Mouse (Mus musculus) splenic B cell, adult 2 months (primary cell): ENCODE measurements around the gene Capzb.
A peak's percentile ranks its signal among the peaks of the same experiment; 100 is the strongest.

ENCODE experiments used
- DNase-seq: peaks from one replicate; pipeline ENCODE4 v3.0.0-alpha.2; 2011; ENCODE audit warnings: low read depth, low spot score
- H3K27me3 ChIP-seq: 2 replicates; pipeline ENCODE4 v1.6.1; 2012; ENCODE audit warnings: mild to moderate bottlenecking, low read length, moderate library complexity, mixed read lengths; ENCODE audit not compliant: control insufficient read depth, poor library complexity, insufficient read depth, severe bottlenecking
- H3K36me3 ChIP-seq: 2 replicates; pipeline ENCODE4 v1.6.1; 2012; ENCODE audit warnings: mild to moderate bottlenecking, low read length, moderate library complexity, mixed read lengths; ENCODE audit not compliant: control insufficient read depth, poor library complexity, insufficient read depth, severe bottlenecking

Gene Capzb

DNA sequence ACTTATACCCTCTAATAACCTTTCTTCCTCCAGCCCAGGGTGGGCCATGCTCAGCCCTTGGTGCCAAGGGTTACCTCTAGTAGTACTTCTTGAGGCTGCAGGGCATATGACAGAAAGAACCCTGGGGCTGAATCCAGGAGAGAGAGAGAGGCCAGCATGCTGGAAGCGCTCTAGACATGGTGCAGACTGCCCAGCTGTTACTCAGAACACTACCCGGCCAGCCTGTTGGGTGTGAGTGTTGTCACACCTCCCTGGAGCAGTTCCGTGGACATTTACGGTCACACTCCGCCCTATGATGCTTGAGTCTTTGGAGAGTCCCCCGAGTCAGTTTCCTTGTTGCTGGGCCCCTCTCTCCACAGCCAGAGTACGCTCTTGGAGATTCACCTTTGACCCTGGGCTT is 55.3 kb downstream of the Capzb start:
- no peak for DNase-seq
- Histone ChIP-seq H3K27me3 (no peaks in the 10 kb centered on the region), H3K36me3 (no peaks in the 10 kb centered on the region; the same call in 1 of the 2 replicates)

DNA sequence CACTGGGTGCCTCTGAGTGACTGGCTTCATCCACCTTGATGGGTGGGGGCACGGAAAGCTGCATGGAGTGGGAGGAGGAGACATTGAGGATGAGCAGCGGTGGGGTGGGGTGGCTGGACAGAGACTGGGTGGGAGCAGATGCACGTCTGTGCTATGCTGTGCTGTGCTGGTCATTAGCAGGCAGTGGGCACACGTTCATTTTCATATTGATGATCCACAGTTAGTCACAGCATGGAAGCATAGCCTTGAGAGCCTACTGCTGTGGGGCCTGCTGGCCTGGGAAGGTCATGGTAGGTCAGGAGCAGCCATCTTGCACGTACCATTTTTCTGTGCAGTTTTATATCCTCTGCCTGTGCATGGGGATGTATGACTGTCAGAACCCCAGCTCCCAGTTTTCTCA is 56.0 kb downstream of the Capzb start:
- no peak for DNase-seq
- no peaks in the 10 kb centered on the region; the same call in 1 of the 2 replicates for H3K36me3 ChIP-seq
- H3K27me3 ChIP-seq, result no peaks in the 10 kb centered on the region

DNA sequence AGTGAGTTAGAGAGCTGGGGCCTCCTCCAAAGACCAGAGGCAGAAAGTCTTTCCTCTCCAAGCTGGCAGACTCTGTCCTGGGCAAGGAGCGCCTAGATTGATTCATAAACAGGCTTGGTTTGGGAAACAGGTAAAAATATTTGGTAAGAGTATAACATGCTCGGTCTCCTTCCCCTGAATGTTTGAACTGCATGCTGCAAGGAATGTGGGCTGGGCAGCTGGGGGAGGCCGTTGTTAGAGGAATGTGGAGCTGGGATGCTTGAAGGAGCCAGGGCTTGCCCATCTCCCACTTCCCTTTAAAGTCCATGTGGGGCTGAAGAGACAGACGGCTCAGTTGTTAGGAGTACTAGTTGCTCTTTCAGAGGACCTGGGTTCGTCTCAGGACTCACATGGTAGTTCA is 57.3 kb downstream of the Capzb start:
- no peaks in the 10 kb centered on the region; the same call in 1 of the 2 replicates for H3K36me3 ChIP-seq
- no peaks in the 10 kb centered on the region for H3K27me3 ChIP-seq
- DNase-seq, result no peak

DNA sequence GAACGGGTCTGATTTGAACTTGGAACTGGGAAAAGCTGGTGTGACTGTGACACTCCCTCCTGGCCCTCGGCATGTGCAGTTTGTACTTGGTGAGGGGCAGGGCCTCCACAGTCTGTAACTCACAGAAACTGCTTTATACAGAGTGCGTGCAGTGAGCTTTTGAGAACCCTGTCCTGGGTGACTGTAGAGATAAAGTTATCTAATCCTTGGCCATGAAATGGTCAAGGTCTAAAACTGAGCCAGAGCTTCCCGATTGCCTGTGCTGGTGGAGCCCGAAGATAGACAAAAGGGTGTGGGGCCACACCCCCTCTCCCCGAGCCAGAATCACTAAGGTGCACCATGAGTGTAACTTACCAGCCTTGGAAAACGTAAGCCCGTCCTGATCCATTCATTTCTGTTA is 58.2 kb downstream of the Capzb start:
- no peaks in the 10 kb centered on the region; the same call in 1 of the 2 replicates for H3K36me3 ChIP-seq
- no peak for DNase-seq
- H3K27me3 ChIP-seq, result no peaks in the 10 kb centered on the region

DNA sequence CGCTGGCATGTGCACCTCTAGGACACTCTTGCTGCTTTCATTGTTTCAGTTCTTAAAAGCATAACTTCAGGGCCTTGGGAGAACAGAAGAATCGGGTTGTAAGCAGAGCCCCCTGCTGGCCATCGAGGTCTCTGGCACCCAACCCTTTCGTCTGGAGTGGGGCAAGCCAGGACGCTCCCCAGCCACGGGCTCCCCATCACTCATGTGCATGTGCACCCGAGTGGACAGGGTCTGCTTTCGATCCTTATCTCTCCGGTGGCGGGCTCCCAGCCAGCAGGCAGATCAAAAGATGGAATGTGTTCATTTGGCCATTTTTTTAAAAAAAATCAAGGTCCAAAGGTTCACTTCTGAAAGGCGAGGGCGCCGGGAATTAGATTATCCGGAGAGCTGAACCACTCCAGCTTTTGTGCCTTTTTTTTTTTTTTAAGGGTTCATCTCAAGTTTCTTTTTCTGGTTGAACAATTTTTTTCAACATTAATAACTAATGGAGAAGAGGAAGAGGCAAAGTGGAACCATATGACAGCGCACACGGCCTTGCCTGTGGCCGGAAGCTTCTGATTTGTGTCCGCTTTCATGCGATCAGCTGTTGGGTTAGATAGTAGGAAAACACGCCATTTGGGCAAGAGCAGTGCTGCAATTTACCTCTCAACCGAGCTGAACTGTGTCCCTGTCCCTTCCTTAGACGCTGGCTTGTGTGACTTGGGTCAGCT is 59.5 kb downstream of the Capzb start:
- DNase-seq, result peak; percentile 84
- H3K27me3 ChIP-seq, result no peaks in the 10 kb centered on the region
- H3K36me3 ChIP-seq, result no peaks in the 10 kb centered on the region; the same call in 1 of the 2 replicates

DNA sequence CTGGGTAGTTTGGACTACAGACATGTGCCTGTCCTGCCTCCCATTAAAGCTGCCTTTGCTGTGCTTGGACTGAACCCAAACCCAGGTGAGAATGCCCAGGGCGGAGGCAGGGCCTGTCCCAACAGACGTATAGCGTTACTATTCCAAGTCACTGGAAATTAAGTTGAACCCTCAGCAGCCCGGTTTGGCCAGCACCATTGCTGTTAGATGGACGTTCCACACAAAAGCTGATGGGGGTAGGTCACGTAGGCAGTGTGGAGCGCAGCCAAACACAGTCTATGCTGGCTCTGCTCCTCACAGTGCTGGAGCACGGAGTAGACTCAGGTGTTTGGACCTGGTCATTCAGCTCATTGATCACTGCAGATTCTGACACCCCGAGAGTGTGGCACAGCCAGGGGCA is 60.5 kb downstream of the Capzb start:
- Histone ChIP-seq H3K27me3 (no peaks in the 10 kb centered on the region), H3K36me3 (peaks cover 2% of the 10 kb centered on the region)
- no peak for DNase-seq

DNA sequence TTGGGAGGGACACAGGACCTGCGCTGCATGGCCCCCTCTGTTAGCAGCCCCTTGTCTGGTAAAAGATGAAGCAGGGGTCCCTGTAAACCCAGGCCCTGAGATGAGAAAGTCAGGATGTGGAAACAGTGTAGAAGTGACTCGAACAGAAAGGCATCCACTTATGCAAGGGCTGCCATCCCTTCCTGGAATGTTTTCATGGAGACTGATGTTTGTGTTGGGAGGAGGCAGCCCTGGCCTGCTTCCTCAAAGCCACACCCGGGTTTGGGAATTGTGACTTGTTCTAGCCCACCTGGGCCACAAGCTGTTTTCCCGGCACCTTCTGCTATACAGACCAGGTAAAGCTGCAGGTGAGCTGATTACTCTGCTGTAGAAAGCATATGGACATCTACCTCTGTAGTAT is 63.4 kb downstream of the Capzb start:
- DNase-seq, result no peak
- H3K36me3 ChIP-seq, result peaks cover 2% of the 10 kb centered on the region

DNA sequence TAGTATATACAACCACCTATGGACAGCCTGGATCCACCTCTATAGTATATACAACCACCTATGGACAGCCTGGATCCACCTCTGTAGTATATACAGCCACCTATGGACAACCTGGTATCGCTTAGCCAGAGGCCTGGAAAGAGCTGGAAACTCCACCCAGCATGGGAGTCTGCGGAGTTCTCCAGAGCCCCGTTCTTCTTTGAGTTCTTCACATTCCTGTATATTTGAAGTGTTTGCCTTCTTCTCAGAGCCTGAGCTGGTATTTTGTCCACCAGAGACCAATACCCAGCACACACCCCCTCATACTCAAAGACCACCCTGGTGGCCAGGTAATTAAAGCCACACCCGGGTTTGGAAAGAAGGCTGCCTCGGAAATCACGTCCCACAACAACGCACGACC is 64.0 kb downstream of the Capzb start:
- Histone ChIP-seq H3K27me3 (no peaks in the 10 kb centered on the region), H3K36me3 (peaks cover 2% of the 10 kb centered on the region)
- DNase-seq, result no peak

More for the DNA sequence above, 63.4 kb downstream of the Capzb start:
- no peaks in the 10 kb centered on the region for H3K27me3 ChIP-seq

DNA sequence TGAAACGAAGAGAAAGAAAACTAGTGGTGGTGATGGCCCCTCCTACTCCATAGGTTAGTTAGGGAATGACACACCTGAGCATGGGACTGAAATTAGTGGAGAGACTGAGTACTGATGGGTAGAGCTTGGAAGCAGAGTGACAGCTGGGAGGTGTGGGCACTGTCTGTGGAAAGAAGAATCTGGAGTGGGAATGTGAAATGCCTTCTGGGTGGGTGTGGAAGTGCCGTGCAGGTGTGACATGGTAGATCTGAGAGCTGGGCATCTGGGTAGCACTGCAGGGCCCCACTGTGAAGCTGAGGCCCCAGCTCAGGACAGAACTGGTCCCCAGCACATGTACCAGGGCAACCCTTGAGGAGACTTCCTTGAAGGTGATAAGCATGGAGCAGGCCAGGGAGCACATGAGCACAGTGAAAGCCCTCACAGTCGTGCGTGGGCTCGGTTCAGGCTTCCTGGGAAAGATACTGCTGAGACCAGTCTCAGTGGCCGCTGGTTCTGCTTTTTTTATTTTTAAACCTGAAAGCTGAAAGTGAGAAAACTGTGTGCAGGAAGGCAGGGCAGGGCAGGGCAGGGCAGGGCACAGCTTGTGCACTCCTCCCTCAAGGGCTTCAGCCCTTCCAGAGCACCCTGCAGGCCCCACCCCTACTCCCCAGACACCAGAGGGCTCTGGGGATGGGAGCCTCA is 66.1 kb downstream of the Capzb start:
- Histone ChIP-seq H3K36me3 (peaks cover 12% of the 10 kb centered on the region), H3K27me3 (no peaks in the 10 kb centered on the region)
- DNase-seq, result peak; percentile 62

DNA sequence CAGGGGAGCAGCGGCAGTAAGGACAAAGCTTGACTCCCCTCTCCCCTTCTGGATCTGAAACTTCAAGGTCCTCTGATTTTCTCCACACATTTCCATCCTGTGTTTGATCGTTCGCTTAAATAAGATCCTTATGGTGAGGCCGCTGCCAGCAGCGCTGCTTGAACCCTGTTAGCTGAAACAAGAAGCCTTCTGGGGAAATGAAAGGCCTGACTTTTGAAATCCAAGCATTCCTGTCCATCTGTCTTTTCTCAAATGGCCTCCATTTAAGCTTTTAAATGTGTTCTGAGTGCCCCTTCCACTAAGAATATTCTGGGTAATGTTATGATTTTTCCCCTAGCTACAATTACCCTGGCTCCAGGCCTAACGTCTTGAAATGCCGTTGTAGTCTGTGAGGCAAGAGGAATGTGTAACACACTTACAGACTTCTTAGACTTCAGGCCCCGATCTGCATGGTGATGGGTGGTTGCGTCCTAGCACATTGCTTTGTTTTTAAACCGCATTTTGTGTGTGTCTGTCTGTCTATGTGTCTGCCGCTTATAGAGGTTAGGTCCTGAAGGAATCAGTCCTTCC is 66.7 kb downstream of the Capzb start:
- H3K27me3 ChIP-seq, result no peaks in the 10 kb centered on the region
- peaks cover 14% of the 10 kb centered on the region for H3K36me3 ChIP-seq

DNA sequence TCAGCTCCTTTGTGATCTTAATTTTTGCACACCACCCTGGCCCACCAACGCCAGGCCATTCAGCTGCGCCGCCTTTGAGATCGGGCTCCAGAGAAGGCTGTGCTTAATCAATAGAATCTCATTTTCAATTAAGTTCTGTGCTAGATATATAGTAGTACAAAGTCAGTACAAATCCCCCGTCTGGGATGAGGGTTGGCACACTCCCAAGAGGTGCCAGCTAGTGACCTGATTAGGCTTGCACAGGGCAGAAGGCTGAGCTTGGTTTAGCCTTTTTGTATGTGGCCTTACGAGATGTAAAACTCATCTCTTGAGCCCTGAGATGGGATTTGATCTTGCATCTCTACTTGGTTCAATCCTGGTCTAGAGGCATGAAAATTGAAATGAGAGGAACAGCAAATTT is 70.3 kb downstream of the Capzb start:
- DNase-seq, result no peak
- H3K27me3 ChIP-seq, result no peaks in the 10 kb centered on the region
- H3K36me3 ChIP-seq, result peaks cover 12% of the 10 kb centered on the region

More for the DNA sequence above, 66.7 kb downstream of the Capzb start:
- no peak for DNase-seq

DNA sequence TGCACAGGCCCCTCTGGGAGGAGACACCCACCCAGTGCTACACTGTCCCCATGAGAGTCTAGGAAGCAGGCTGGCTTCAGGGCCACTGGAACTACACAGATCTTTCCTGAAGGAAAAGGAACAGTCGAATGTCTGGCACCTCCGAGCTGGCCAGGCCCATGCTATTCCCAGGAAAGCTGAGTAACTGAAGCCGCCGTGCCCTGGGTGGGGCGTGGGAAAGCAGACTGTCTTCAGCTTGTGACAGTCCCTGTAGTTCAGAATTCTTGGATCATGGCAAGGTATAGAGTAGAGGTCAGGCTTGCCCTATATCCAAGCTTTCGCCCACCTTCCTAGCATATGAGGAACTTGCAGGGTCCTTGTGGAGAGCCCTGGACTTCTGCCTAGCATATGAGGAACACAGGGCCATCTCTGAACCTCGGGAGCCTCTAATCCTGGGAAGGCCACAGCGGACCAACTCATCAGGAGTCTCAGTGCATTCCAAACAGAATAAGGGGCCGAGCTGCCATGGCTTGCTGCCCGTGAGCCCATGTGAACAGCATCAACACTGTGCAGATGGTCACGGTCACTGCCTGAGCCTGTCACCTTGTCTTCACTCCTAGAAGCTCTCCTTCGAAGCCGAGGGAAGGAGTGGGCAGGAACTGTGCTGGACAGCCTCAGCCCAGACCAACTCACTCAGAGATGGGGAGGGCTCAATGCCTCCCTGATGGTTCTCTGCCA is 73.2 kb downstream of the Capzb start:
- H3K36me3 ChIP-seq, result peaks cover 12% of the 10 kb centered on the region
- H3K27me3 ChIP-seq, result no peaks in the 10 kb centered on the region
- no peak for DNase-seq

DNA sequence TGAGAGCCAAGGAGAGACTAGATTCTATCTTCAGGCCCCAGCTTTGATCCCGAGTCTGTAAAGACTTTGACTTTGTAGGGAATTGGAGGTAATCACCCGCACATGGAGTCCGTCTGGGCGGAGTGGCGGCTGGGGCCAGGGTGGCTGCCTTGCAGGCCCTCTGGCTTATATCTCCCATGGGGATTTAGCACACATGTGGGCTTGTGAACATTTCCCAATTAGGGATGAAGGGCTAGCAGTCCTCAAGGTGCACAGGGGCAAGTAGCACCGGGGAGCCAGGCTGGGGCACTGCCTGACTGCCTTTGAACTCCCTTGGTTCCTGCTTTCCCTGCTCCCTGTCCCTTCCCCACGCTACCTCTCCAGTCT is 73.8 kb downstream of the Capzb start:
- Histone ChIP-seq H3K36me3 (peaks cover 12% of the 10 kb centered on the region), H3K27me3 (no peaks in the 10 kb centered on the region)
- DNase-seq, result no peak

DNA sequence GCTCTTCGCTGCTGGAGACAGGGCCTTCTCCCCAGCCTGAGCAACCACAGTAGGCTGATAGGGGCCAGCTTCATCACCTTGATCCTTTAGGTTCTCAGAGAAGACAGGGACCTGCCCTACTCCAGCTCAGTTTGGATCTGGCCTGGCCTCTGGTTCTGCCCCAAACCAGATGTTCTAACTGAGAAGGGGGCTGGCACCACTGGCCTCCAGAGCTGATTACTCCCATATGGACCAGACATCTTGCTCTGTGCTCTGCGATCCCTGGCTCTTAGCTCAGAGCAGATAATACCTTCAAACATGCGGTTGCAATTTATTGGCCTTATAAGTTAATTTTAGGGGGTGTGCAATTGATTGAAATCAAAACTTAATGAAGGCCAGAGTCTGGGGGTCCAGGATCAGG is 74.6 kb downstream of the Capzb start:
- DNase-seq, result no peak
- Histone ChIP-seq H3K27me3 (no peaks in the 10 kb centered on the region), H3K36me3 (peaks cover 8% of the 10 kb centered on the region)

DNA sequence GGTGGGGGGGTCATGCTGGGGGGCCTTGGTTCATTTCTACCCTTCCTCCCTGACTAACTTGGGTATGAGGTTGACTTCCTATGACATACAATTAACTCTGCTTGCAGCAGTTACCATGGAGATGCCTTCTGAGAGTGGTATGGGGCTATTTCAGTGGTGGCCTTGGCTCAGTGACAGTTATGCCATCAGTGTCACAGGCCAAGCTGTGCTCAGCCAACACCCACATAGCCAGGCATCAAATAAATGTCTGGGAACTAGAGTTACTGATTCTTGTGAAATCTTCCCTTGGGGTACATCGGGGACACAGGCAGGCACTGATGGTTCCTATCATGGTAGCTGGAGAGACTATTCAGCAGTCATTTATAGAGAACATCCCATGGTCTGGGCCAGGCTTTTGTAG is 75.5 kb downstream of the Capzb start:
- DNase-seq, result no peak

More for the DNA sequence above, 75.5 kb downstream of the Capzb start:
- Histone ChIP-seq H3K27me3 (no peaks in the 10 kb centered on the region), H3K36me3 (peaks cover 6% of the 10 kb centered on the region)
